Mouse (Mus musculus) forebrain, embryonic 11.5 days (tissue): ENCODE data around the gene Ppp1r17. TPM values are rescaled to one million over a fixed set of nuclear protein-coding genes. Genes with fewer than 3 reads are reported as not detected.

Experiments
- ATAC-seq: fragments of 200-750 bp; cut with Nextera tagmentation; replicated peaks from 2 replicates; pipeline ENCODE4 v1.8.0; 2017; ENCODE audit warnings: moderate TSS enrichment; ENCODE audit not compliant: low FRiP score
- DNase-seq: peaks from one replicate; pipeline ENCODE4 v3.0.0-alpha.2; 2017; ENCODE audit warnings: low spot score
- H3K27ac ChIP-seq: fragments of 300-500 bp; sonication (generic); 2 replicates; pipeline ENCODE4 v1.5.1; 2014; ENCODE audit warnings: low read depth, low read length
- H3K27me3 ChIP-seq: fragments of 300-500 bp; sonication (generic); 2 replicates; pipeline ENCODE4 v1.6.1; 2014; ENCODE audit warnings: mild to moderate bottlenecking, low read length, mixed read lengths; ENCODE audit not compliant: control insufficient read depth, insufficient read depth
- H3K36me3 ChIP-seq: fragments of 300-500 bp; sonication (generic); 2 replicates; pipeline ENCODE4 v1.6.1; 2014; ENCODE audit warnings: mild to moderate bottlenecking, low read length, moderate library complexity, mixed read lengths; ENCODE audit not compliant: control insufficient read depth, insufficient read depth
- H3K4me1 ChIP-seq: fragments of 300-500 bp; sonication (generic); replicated peaks from 2 replicates; pipeline ENCODE4 v1.6.1; 2014; ENCODE audit warnings: low read length, mixed read lengths; ENCODE audit not compliant: control insufficient read depth, insufficient read depth
- H3K4me2 ChIP-seq: fragments of 300-500 bp; sonication (generic); 2 replicates; pipeline ENCODE4 v1.6.1; 2014; ENCODE audit warnings: low read depth, mild to moderate bottlenecking, low read length, moderate library complexity, mixed read lengths; ENCODE audit not compliant: severe bottlenecking
- H3K4me3 ChIP-seq: fragments of 300-500 bp; sonication (generic); 2 replicates; pipeline ENCODE4 v1.5.1; 2014; ENCODE audit warnings: low read depth, low read length
- H3K9ac ChIP-seq: fragments of 300-500 bp; sonication (generic); 2 replicates; pipeline ENCODE4 v1.6.1; 2014; ENCODE audit warnings: low read length
- H3K9me3 ChIP-seq: fragments of 300-500 bp; sonication (generic); 2 replicates; pipeline ENCODE4 v1.6.1; 2016; ENCODE audit warnings: low read length, mixed read lengths; ENCODE audit not compliant: control insufficient read depth
- WGBS: fragments of 180-500 bp; shearing (Covaris S2); extraction: QIAGEN DNeasy Blood & Tissue Kit; methylation state at CpG from one replicate; pipeline ENCODE4 v1.1.7; 2014; 5-methylcytosine and 5-hydroxymethylcytosine counted together
- polyA plus RNA-seq: library from polyadenylated mRNA; unstranded; fragments of >200 nt; fragmentation: Nextera tagmentation; extraction: Ambion mirVana; gene quantifications from 2 replicates; pipeline ENCODE4 v1.2.1, GENCODE M21; 2014

Ppp1r17 gene
- polyA plus RNA-seq, 1 experiment from 2014 or later = 4.1 TPM

DNA sequence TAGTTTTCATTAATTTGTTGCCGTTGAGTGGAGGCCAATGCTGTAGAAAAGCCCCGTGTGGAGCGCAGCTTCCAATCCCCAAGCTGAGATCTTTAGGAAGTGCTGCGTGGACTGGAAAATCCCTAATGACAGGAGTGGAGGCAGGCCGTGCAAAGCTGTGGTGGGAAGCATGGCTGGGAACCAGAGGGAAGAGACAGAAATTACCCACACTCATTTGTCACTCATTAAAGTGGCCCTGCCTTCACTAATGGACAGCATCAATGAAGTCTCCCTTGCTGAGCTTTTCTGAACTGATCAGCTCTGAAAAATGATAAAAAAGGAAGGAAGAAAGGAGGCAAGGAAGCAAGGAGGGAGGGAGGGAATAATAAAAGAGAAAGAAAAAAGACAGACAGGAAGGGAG, 12.7 kb downstream of the Ppp1r17 start:
- Histone ChIP-seq H3K27me3 (no peaks in the 10 kb centered on the region), H3K4me3 (no peak overlapping the region), H3K27ac (no peak overlapping the region), H3K9me3 (no peaks in the 10 kb centered on the region), H3K4me1 (peaks cover 4% of the 10 kb centered on the region; the same call in 1 of the 2 replicates), H3K9ac (no peak overlapping the region), H3K4me2 (no peak overlapping the region), H3K36me3 (no peaks in the 10 kb centered on the region)
- ATAC-seq (no peak), DNase-seq (no peak)
- 39% methylated on average over 5 of the region's 5 CpGs for WGBS

DNA sequence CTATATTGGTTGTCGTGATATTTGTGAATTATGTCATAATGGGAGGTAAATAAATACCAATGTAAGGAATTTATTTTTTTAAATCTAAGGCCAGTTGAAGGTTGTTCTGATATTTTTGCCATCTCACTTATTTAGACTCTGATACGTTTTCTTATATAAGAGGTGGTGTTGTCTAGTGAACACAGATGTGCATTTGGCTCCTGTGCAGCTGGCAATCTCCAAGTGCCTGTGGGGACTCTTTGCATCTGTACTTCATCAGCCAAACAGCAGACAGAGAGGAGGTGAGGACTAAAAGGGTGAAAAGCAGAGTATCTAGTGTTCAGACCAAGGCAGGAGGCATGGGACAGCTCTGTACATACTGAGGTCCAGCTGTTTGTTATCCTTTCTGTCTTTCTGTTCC, 14.9 kb downstream of the Ppp1r17 start:
- no peak for DNase-seq
- H3K27ac ChIP-seq = no peak overlapping the region
- no peak overlapping the region for H3K9ac ChIP-seq
- 81% methylated on average over 2 of the region's 2 CpGs for WGBS
- H3K4me3 ChIP-seq = no peak overlapping the region
- H3K4me2 ChIP-seq = no peak overlapping the region
- H3K4me1 ChIP-seq = peaks cover 4% of the 10 kb centered on the region; the same call in 1 of the 2 replicates
- H3K9me3 ChIP-seq = no peaks in the 10 kb centered on the region
- no peaks in the 10 kb centered on the region for H3K27me3 ChIP-seq
- no peaks in the 10 kb centered on the region for H3K36me3 ChIP-seq
- ATAC-seq = no peak

DNA sequence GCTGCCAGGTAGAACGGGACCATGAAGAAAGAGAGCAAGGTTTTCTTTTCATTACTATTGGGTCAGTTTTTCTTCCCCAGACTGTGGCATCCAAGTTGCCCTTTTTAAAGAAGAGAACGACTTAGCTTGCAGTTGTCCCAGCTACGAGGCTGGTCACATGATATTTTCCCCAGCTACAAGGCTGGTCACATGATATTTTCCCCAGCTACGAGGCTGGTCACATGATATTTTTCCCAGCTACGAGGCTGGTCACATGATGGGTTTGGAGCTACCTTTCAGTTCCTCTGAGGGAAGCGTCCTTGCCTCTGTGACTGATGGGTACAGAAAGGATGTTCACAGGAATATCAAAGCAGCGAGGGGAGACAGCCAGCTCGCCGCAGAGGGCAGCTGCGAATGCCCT, 17.8 kb downstream of the Ppp1r17 start:
- H3K36me3 ChIP-seq = no peaks in the 10 kb centered on the region
- H3K4me3 ChIP-seq = no peak overlapping the region
- 81% methylated on average over 10 of the region's 10 CpGs for WGBS
- DNase-seq (no peak), ATAC-seq (no peak)
- H3K4me1 ChIP-seq = peaks cover under 1% of the 10 kb centered on the region; the same call in 1 of the 2 replicates
- no peak overlapping the region for H3K27ac ChIP-seq
- no peaks in the 10 kb centered on the region for H3K27me3 ChIP-seq
- no peak overlapping the region for H3K4me2 ChIP-seq
- no peak overlapping the region for H3K9ac ChIP-seq
- H3K9me3 ChIP-seq = no peaks in the 10 kb centered on the region

DNA sequence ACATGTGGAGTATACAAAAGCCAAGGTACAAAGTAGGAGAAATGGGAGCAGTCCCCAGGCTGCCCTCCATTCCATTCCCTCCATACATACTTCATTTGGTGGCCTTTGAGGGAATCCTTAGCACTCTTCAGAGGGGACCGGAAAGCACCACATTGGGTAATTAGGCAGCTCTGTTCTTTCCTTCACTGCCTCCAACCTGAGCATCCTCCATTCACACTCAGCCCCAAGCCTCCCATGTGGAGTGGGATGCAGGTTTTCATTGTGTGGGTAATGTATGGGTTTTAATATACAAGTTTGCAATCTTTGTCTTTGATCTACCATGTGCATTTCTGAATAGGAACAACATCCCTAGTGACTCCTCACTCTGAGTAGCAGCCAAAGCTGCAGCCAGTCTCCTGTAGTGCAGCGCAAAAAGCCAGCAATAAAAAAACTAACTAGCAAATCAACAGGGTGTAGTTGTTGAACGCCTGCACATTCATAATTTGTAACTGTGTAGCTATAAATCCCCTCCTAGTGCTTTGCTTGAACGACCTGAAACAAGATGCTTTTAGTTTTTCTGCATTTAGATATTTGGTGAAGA, 22.3 kb downstream of the Ppp1r17 start:
- no peak overlapping the region for H3K27ac ChIP-seq
- H3K27me3 ChIP-seq = no peaks in the 10 kb centered on the region
- no peaks in the 10 kb centered on the region for H3K4me1 ChIP-seq
- H3K9me3 ChIP-seq = no peaks in the 10 kb centered on the region
- ATAC-seq (no peak), DNase-seq (no peak)
- H3K4me3 ChIP-seq = no peak overlapping the region
- H3K4me2 ChIP-seq = no peak overlapping the region
- 75% methylated on average over 4 of the region's 4 CpGs for WGBS
- H3K36me3 ChIP-seq = no peaks in the 10 kb centered on the region
- no peak overlapping the region for H3K9ac ChIP-seq

DNA sequence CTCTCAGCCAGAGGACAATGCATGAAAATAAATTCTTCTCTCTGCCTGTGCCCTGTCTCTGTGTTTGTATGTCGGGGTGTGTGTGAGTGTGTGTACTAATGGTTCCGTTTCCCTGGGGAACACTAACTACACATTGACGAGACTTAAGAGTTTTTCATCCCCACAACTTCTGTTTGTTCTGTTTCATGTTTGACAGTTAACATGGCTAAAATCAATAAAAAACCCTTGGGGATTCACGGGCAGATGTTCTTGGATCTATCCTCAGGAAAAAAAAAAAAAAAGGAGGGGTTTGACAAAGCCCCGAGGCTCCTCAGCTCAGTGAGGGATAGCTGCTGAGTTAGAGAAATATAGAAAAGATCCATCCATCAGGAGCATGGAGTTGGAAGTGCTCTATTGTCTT, 27.0 kb downstream of the Ppp1r17 start:
- Histone ChIP-seq H3K9ac (no peak overlapping the region), H3K4me1 (no peaks in the 10 kb centered on the region), H3K27me3 (no peaks in the 10 kb centered on the region), H3K4me3 (no peak overlapping the region), H3K27ac (no peak overlapping the region), H3K9me3 (no peaks in the 10 kb centered on the region), H3K4me2 (no peak overlapping the region), H3K36me3 (no peaks in the 10 kb centered on the region)
- DNase-seq (no peak), ATAC-seq (no peak)
- WGBS = 80% methylated on average over 5 of the region's 5 CpGs

DNA sequence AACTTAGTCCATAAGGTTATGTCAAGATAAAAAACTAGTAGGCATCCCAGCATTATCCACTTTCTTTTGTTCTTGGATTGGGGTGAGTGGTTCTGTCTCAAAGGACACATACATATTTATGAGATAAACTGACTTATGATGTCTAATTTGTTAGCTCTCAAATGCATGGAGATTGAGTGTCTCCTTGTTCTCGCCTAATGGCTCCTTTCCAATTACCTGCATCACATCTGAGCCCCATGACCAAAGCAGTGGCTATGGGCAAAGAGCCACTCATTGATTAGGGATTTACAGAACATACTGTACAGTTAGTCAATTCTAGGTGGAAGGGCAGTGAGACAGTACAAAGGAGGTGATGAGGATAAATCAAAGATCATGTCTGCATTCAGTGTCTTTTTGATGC, 27.4 kb downstream of the Ppp1r17 start:
- no peak overlapping the region for H3K27ac ChIP-seq
- H3K4me2 ChIP-seq = no peak overlapping the region
- 75% methylated on average over 1 of the region's 1 CpGs for WGBS
- no peaks in the 10 kb centered on the region for H3K27me3 ChIP-seq
- no peaks in the 10 kb centered on the region for H3K36me3 ChIP-seq
- no peaks in the 10 kb centered on the region for H3K9me3 ChIP-seq
- H3K4me1 ChIP-seq = no peaks in the 10 kb centered on the region
- no peak overlapping the region for H3K9ac ChIP-seq
- no peak for ATAC-seq
- DNase-seq = no peak
- no peak overlapping the region for H3K4me3 ChIP-seq

DNA sequence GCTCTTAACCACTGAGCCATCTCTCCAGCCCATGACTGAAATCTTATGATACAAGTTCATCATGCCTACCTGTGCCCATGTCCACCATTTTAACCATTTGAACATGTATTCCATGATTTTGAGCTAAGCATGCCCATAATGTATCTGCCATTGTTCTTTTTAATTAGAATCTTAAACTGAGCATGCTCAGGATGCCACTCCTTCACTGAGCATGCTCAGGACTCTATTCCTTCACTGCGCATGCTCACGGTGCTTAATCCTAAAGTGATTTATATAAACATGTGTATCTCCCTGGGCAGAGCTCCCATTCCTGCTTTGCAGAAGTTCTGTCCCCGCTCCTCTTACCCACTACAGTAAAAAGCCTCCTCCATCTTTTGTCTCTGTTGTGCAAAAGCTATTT, 31.3 kb downstream of the Ppp1r17 start:
- H3K36me3 ChIP-seq = no peaks in the 10 kb centered on the region
- H3K4me1 ChIP-seq = no peaks in the 10 kb centered on the region
- DNase-seq = no peak
- no peaks in the 10 kb centered on the region for H3K9me3 ChIP-seq
- no peak overlapping the region for H3K4me2 ChIP-seq
- 88% methylated on average over 3 of the region's 3 CpGs for WGBS
- H3K27me3 ChIP-seq = no peaks in the 10 kb centered on the region
- H3K27ac ChIP-seq = no peak overlapping the region
- H3K4me3 ChIP-seq = no peak overlapping the region
- no peak for ATAC-seq
- no peak overlapping the region for H3K9ac ChIP-seq

DNA sequence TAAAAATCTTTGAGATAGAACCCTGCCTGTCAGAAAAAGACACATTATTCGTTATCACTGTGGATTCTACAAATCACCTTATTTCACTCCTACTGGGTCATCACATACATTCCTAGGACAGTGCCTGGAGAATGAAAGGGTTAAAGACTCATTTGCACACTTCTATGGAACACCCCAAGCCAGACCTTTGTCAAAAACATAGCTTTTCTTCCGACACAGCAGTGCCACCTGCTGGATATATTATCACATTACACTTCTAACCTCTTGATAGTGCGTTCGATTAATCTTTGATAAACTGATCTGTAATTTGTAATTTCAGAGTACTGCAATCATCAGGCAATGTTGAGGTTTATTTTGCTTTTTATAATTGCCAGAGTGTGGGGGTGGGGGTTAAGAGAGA, 31.8 kb downstream of the Ppp1r17 start:
- no peak overlapping the region for H3K27ac ChIP-seq
- H3K4me2 ChIP-seq = no peak overlapping the region
- DNase-seq (no peak), ATAC-seq (peak; percentile 55; the same call in 1 of the 2 replicates)
- no peaks in the 10 kb centered on the region for H3K9me3 ChIP-seq
- H3K4me3 ChIP-seq = no peak overlapping the region
- H3K27me3 ChIP-seq = no peaks in the 10 kb centered on the region
- no peaks in the 10 kb centered on the region for H3K36me3 ChIP-seq
- H3K4me1 ChIP-seq = no peaks in the 10 kb centered on the region
- H3K9ac ChIP-seq = no peak overlapping the region
- WGBS = 33% methylated on average over 4 of the region's 4 CpGs

DNA sequence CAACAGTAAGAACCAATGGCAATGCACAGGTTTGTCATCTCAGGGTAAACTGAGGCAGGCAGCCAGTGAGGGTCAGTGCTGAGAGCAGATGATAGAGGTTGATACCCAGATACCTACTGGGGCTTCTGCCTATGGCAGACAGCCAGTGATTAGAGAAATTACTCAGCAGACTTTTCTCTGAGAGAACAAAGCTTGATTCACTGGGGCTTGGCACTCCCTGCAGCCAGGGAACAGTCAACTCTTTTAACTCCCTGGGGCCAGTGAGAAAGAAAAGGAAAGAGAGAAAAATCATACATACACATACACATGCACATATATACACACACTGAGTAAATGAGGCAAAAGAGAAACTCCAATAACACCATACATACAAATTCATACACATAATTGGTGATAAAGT, 46.4 kb downstream of the Ppp1r17 start:
- Histone ChIP-seq H3K9ac (no peak overlapping the region), H3K4me1 (no peaks in the 10 kb centered on the region), H3K27ac (no peak overlapping the region), H3K4me3 (no peak overlapping the region), H3K4me2 (no peak overlapping the region), H3K9me3 (no peaks in the 10 kb centered on the region; the same call in 1 of the 2 replicates), H3K27me3 (no peaks in the 10 kb centered on the region), H3K36me3 (no peaks in the 10 kb centered on the region)
- ATAC-seq (no peak), DNase-seq (no peak)
